Mouse (Mus musculus) C2C12 (cell line): ENCODE measurements around the gene Kif2c.

Experiments used
- CEBPB ChIP-seq: IDR thresholded peaks from one replicate; pipeline ENCODE4 v1.6.1; 2011; ENCODE audit warnings: low read depth, mild to moderate bottlenecking, control low read depth, moderate library complexity
- CTCF ChIP-seq: IDR thresholded peaks from one replicate; pipeline ENCODE4 v1.5.1; 2011; ENCODE audit not compliant: control insufficient read depth, insufficient read depth, insufficient read length
- MYOD1 ChIP-seq: IDR thresholded peaks from one replicate; pipeline ENCODE4 v1.6.1; 2011; ENCODE audit warnings: low read depth; ENCODE audit not compliant: control insufficient read depth, insufficient read length
- MYOG ChIP-seq: IDR thresholded peaks from one replicate; pipeline ENCODE4 v1.6.1; 2011; ENCODE audit not compliant: control insufficient read depth, insufficient read length; ENCODE audit errors: extremely low read depth
- USF1 ChIP-seq: IDR thresholded peaks from one replicate; pipeline ENCODE4 v1.6.1; 2011; ENCODE audit warnings: low read depth, mild to moderate bottlenecking, control low read depth, moderate library complexity

DNA sequence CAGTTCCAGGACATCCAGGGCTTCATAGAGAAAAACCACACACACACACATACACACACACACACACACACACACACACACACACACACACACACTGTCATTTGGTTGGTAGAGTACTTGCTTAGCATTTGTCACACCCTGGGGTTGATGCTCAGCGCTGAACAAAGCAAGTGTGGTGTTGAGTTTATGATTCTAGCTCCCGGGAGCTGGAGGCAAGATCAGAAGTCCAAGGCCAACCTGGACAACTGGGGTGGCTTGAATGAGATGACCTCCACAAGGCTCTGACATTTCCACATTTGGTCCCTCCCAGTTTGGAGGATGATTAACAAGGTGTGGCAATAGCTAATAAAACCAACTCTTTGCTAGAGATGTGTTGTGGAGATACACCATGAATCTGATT is 48.8 kb upstream of the Kif2c start:
- no peak for TF ChIP-seq CTCF
- no peak for TF ChIP-seq USF1
- no peak for TF ChIP-seq CEBPB
- no peak for TF ChIP-seq MYOG
- no peak for TF ChIP-seq MYOD1
